Mouse (Mus musculus) retina, embryonic 14.5 days (tissue): ENCODE measurements around the gene Mapk8ip1.
A peak's percentile ranks its signal among the peaks of the same experiment; 100 is the strongest.

Experiments used
- DNase-seq: peaks from one replicate; pipeline ENCODE4 v3.0.0-alpha.2; 2015; ENCODE audit warnings: low spot score

Mapk8ip1 gene

DNA sequence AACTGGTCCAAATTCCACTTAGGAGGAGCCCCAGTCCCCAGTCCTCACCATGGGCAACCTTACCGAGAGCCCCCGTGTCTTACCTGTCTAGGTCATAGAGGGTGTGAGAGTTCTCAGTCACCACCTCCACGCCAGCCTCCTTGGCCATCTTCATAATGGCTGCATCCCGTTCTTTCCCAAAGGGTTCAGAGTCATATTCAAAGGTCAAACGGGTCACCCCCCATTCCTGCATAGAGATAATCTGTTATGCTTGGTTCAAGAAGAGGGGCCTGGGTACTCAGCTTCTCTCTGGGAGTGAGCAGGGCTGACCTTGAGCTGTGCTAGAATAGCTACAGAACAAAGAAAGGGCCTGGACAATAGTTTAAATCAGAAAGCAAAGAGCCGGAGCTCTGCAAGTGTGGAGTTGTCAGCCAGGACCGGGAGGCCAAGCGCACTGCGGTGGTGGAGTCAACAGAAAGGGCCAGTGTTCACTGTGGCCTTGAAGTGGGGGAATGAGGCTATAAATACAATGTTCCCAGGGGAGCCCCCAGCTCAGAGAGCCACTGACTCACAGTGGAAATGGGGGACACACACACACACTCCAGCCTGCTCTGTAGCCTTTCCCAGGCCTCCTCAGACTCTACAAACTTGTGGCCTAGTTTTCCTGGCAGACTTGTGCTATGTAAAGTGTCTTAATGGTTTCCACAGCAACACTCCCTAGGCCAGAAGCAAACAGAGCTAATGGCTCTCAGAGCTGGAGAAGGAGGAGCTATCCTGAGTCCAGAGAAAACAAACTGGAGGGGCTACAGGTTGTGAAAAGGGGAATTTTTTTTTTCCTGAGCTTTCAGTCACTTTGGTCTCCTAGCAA lies 23.6 kb upstream of the Mapk8ip1 start:
- peak; percentile 83 for DNase-seq

GRCm38 (mm10) chr2:92423702-92424461 lies 22.8 kb upstream of the Mapk8ip1 start:
- DNase-seq, result peak; percentile 53

GRCm38 (mm10) chr2:92423156-92423555 lies 22.1 kb upstream of the Mapk8ip1 start:
- DNase-seq, result no peak

DNA sequence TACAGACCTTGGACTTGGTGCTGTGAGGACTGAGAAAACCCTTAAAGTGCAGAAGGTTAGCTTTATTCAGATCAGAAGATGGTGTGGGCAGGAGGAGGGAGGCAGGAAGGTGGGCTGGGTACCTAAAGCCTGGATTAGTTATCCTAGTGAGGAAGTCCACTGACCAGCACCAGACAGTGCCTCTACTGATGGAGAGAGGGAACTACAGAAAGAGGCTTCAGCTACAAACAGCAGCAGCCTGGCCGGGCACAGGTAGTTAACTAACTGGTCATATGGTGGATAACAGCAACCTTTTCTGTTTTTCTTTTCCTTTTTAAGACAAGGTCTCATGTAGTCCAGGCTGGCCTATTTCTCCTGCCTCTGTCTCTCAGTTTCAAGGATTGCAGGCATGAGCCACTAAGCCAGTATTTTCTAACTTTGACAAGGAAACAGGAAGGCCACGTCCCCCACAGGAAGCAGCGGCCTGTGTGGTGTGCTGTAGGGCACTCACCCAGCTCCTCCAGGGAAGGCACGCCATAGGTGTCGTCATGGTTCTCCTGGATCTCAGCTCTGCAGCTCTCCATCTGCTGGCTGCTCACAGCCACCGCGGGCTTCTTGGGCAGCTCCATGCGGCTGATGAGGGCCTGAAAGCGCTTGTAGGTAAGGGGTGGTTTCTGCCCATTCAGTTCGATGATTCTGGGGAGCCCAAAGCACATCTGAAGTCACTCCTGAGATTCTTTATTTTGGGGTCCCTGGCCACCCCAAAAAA lies 21.5 kb upstream of the Mapk8ip1 start:
- DNase-seq, result peak; percentile 46

DNA sequence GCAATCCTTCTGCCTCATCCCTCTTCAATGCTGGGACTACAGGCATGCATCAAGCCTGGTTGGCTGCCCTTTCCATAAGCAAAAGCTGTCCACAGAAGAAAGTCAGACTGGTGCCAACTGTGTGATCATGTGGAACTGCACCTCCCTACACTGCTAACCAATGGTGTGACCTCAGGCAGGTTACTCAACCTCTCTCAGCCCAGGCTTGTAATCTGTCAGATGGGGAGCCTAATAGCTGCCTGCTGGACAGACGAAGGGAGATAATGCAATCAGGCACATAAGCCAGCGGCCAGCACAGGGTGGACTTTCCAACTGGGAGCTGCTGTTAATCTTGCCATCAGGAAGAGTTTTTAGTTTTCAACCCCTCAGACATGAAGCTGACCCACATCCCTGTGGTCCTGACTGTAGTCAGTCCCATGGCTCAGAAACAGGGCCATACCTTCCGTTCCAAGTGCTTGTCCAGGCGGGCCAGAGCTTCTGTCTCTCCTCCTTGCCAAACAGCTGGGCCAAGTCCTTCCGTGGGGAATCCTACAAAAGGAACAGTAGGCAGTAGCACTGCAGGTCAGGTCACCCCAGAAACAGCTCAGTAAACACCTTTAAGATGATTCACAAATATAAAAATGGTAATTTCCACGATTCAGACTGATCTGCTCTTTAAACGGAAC lies 20.8 kb upstream of the Mapk8ip1 start:
- no peak for DNase-seq

GRCm38 (mm10) chr2:92411705-92412104 lies 10.6 kb upstream of the Mapk8ip1 start:
- DNase-seq, result no peak

DNA sequence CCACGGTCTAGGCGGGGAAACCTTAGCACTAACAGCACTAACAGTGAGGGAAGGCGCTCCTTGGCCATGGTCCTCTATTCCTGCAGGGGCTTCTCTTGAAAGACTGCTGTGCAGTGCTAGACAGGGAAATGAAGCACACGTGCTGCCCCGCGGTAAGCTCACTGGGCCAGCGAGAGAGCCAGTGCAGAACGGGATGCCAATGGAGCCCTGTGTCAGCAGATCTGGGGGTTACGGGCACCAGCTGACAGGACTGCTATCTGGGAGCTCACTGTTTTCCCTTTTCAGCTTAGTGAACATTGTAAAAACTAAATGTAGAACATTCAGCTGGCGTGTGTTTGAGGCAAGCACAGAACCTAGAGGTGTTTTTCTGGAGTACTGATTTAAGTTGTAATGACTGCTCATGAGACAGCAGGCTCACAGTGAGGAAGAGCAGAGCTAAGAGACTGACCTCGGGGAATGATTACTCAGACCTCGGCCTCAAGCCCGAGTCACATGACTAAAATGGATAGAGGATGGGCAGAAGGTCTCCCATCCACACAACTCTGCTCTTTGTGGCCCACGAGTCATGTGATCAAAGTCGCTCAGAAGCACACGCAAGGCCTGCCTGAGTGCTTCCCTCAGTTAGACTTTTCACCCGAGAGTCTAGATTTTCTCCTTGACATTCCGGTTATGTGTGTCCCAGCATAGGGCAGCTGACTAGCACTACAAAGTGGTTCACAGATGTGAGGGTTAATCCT lies 7.4 kb upstream of the Mapk8ip1 start:
- no peak for DNase-seq

DNA sequence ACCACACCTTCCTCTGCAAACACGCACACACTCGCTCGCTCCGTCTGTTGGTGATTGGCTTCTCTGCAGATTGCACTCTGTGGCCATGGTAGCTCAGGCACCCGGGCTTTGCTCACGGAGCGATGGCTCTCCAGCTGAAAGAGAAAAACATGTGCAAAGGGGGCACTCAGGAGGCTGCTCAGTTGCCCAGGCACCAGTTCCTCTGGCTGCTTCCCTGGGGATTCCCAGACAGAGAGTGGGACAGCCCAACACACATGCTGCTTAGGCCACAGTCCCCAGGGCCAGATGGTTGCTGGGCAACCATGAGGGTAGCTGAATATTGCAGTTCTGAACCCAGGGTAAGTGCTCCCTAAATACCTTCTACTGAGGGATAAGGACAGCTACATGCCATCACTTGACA lies 4.6 kb upstream of the Mapk8ip1 start:
- no peak for DNase-seq

GRCm38 (mm10) chr2:92404737-92405136 lies 3.7 kb upstream of the Mapk8ip1 start:
- DNase-seq, result no peak

GRCm38 (mm10) chr2:92403776-92404319 lies 2.8 kb upstream of the Mapk8ip1 start:
- no peak for DNase-seq

- DNase-seq, result peak; percentile 31
Measured at GRCm38 (mm10) chr2:92402591-92403326, 1.7 kb upstream of the Mapk8ip1 start.

DNA sequence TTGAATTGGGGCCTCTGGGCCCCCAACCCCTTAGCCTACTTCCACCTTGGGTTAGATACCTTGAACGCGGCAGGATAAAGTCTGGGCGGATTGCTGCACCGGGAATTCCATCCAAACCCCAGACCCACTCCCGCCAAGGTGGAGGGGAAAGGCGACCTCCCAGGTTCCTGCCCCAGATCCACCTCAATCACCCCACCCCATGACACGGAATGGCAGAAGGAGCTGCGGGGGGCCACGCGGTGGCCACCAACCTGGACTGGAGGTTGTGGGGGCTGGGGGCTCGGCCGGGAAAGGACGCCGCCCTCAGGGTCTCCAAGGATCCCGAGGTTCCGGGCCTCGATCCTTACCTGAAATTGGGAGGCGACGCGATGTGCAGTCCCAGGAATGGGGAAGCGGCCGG lies 381 bp downstream of the Mapk8ip1 start:
- no peak for DNase-seq

DNA sequence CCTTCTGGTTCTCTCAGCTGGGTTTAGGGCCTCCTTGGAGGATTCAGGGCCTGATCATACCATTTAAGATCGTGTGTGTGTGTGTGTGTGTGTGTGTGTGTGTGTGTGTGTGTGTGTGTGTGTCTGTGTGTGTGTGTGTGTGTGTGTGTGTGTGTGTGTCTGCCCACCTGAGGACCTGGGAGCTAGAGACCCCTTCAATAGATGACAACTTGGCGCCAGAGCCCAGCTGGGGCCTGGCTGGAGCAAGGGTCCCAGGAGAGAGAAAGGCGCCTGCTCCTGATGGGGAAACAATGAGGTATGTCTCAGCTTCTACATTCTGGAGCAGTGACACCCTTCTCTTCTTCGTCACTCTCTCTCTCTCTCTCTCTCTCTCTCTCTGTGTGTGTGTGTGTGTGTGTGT lies 1.2 kb downstream of the Mapk8ip1 start:
- peak; percentile 31 for DNase-seq

DNA sequence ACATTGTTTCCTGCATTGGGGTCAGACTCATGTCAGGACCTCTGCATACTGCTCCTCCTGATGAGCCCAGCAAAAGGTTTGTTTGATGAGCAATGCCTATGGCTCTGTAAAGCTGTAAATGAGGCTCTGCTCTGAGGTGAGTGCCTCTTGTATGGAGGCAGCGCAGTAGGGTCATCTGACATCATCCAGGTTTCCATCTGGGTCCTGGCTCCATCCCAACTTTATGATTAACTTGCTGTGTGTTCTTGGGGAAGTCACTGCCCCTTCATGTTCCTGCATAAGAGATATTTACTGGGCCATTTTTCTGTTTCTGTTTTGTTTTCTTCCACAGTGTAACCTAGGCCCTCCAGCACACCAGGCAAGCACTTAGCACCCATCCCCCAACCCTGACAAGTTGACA lies 3.6 kb downstream of the Mapk8ip1 start:
- no peak for DNase-seq

DNA sequence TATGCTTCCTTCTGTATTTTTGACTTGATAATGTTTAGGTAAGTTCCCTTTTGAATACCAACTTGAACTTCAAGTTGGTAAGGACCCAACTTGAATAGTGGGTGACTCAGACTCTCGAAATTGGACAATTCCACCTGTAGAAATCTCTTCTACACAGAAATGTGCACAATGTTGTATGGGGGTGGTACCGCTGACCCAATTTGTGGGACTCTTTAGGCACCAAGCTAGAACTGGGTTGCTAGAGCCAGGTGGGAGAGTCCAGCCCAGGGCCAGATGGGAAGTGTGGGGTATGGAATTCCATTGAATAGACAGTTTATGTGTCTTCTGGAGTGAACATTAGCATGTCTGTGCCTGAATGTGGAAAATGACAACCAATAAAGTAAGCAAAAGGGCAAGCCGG lies 5.5 kb downstream of the Mapk8ip1 start:
- no peak for DNase-seq

DNA sequence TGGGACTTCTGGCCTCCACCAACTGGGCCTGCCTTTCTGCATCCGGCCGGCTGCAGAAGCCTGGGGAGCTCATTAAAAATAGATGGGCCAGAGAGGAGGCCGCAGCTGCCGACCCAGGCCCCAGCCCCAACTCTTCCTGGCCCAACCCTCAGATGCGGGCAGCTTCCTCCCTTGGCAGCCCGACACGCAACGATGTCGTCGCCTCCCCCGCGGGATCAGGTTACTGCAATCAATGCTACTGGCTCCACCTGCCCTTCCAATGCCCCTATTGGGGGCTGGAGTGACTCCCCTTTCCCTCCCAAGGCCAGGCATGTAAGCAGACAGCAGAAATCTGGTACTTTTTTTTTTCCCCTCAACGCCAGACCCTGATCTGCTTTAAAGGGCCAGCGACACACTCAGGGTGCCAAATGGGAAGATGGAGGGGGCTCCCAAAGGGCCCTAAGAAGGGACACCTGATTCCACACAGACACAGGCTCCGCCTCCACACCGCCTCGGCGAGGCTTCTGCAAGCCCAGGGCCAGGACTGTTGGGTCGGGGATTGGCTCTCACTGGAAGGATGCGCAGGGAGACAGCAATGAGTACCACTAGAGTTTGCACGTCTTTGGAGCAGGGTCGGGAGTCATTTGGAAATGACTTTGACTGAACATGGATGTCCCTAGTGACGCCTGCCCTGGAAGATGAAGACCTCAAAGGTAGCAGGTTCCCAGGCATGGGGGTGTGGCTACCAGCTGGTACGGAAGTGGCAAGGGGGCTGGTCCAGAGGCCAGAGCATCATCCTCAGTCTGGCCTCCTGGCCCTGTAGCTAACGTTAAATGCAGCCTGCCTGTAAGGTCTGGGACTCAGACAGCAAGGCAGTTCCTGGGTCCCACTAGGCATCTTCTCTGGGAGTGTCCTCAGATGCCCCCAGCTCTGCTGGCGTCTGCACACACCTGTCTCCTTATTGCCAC lies 8.5 kb downstream of the Mapk8ip1 start:
- DNase-seq, result peak; percentile 74

GRCm38 (mm10) chr2:92391703-92392317 lies 9.3 kb downstream of the Mapk8ip1 start:
- no peak for DNase-seq

DNA sequence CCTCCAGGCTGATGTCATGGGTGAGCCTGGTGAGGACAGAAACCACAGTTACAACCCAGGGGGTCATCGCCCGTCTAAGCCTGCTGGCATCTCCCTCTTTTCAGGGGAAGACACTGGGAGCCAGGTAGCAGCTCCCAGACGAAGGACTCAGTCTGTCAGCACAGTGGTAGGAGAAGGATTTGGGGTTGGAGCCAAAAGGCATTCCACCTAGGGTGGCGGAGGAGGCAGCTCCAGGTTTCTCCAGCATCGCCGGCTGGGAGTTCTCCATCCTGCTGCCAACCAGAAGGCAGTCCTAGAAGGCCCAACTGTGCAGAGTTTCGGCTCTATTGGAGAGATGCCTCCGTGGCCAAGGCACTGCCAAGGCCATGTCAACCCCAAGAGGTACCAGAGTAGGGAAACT lies 9.9 kb downstream of the Mapk8ip1 start:
- DNase-seq, result no peak
